Mouse (Mus musculus): ENCODE results near the gene Tube1. TPM values are rescaled to one million over a fixed set of nuclear protein-coding genes. Genes with fewer than 3 reads are reported as not detected.

The Tube1 gene
- 1.3 and 2.2 TPM in 2 replicates for polyA plus RNA-seq (2012; rRNA removed; ENCODE audit: low replicate concordance)

GRCm38 (mm10) chr10:39133462-39134310 is at the start of gene Tube1, which contains the start of gene Fam229b:
Gene Tube1 (plus strand): TSS chr10:39133976.
Gene Fam229b (minus strand): TSS chr10:39133914.

GRCm38 (mm10) chr10:39163694-39164093 is 29.9 kb downstream of the Tube1 start, which contains the start of gene Ccn6:
Gene Ccn6 (minus strand): TSS chr10:39163794.

Other genes starting within 250 kb of the Tube1 start
- gene Lama4, start 168.5 kb upstream of the Tube1 start, polyA plus RNA-seq (2012; rRNA removed; ENCODE audit: low replicate concordance) = 58.5 and 89.2 TPM in 2 replicates
- gene Fam229b, start 62 bp upstream of the Tube1 start, polyA plus RNA-seq (2012; rRNA removed; ENCODE audit: low replicate concordance) = 1.2 and 4.5 TPM in 2 replicates
- 0.10 and 0.12 TPM in 2 replicates for gene Ccn6, start 29.8 kb downstream of the Tube1 start, polyA plus RNA-seq (2012; rRNA removed; ENCODE audit: low replicate concordance)
- gene Fyn, start 234.9 kb downstream of the Tube1 start, polyA plus RNA-seq (2012; rRNA removed; ENCODE audit: low replicate concordance) = 35.9 and 44.5 TPM in 2 replicates

All from mammary gland, adult 2 months (tissue).